Mouse (Mus musculus) midbrain, embryonic 11.5 days (tissue): ENCODE measurements around the gene Dcaf15. TPM values are rescaled to one million over a fixed set of nuclear protein-coding genes. Genes with fewer than 3 reads are reported as not detected.

ENCODE experiments used
- ATAC-seq: fragments of 200-750 bp; cut with Nextera tagmentation; 2 replicates; pipeline ENCODE4 v1.8.0; 2017; ENCODE audit warnings: moderate TSS enrichment, moderate library complexity; ENCODE audit not compliant: low FRiP score
- DNase-seq: peaks from one replicate; pipeline ENCODE4 v3.0.0; 2015; ENCODE audit warnings: low spot score; ENCODE audit errors: missing footprints
- H3K27ac ChIP-seq: fragments of 300-500 bp; sonication (generic); 2 replicates; pipeline ENCODE4 v1.5.1; 2014; ENCODE audit warnings: low read depth, low read length
- H3K27me3 ChIP-seq: fragments of 300-500 bp; sonication (generic); 2 replicates; pipeline ENCODE4 v1.6.1; 2014; ENCODE audit warnings: mild to moderate bottlenecking, low read length, moderate library complexity, mixed read lengths; ENCODE audit not compliant: control insufficient read depth, insufficient read depth
- H3K36me3 ChIP-seq: fragments of 300-500 bp; sonication (generic); 2 replicates; pipeline ENCODE4 v1.6.1; 2014; ENCODE audit warnings: mild to moderate bottlenecking, low read length, moderate library complexity, mixed read lengths; ENCODE audit not compliant: control insufficient read depth, insufficient read depth
- H3K4me1 ChIP-seq: fragments of 300-500 bp; sonication (generic); 2 replicates; pipeline ENCODE4 v1.6.1; 2014; ENCODE audit warnings: low read length; ENCODE audit not compliant: control insufficient read depth, insufficient read depth
- H3K4me2 ChIP-seq: fragments of 300-500 bp; sonication (generic); 2 replicates; pipeline ENCODE4 v1.6.1; 2014; ENCODE audit warnings: mild to moderate bottlenecking, moderate library complexity
- H3K4me3 ChIP-seq: fragments of 300-500 bp; sonication (generic); 2 replicates; pipeline ENCODE4 v1.5.1; 2014; ENCODE audit warnings: low read depth, low read length
- H3K9ac ChIP-seq: fragments of 300-500 bp; sonication (generic); 2 replicates; pipeline ENCODE4 v1.6.1; 2014; ENCODE audit warnings: low read length
- H3K9me3 ChIP-seq: fragments of 300-500 bp; sonication (generic); 2 replicates; pipeline ENCODE4 v1.6.1; 2016; ENCODE audit warnings: low read length; ENCODE audit not compliant: control insufficient read depth
- WGBS: fragments of 180-500 bp; shearing (Covaris S2); extraction: QIAGEN DNeasy Blood & Tissue Kit; methylation state at CpG from one replicate; pipeline ENCODE4 v1.1.7; 2014; 5-methylcytosine and 5-hydroxymethylcytosine counted together
- polyA plus RNA-seq: library from polyadenylated mRNA; unstranded; fragments of >200 nt; fragmentation: Nextera tagmentation; extraction: Ambion mirVana; gene quantifications from 2 replicates; pipeline ENCODE4 v1.2.1, GENCODE M21; 2014

Gene Dcaf15
- polyA plus RNA-seq, 1 experiment from 2014 or later = 14.3 TPM

DNA sequence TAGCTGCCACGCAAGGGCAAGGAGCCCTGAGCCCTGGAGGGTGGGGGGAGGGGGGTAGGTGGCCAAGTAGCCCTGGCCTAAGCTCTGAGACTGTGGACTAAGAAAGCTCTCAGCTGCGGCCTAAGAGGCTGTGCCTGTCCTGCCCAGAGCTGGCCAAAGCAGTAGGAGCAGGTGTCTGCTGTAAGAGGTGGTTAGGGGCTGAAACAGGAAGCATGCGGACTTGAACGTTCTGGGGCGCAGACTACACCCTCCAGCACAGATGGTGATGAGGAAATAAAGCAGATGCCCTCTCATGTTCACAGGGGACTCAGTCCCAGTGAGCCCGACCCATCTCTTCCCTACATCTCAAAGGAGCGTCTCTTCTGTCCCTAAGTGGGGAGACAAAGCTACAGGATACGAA lies 27.7 kb upstream of the Dcaf15 start:
- Histone ChIP-seq H3K36me3 (peaks cover 18% of the 10 kb centered on the region; the same call in 1 of the 2 replicates), H3K4me3 (no peak overlapping the region), H3K9ac (no peak overlapping the region), H3K4me1 (no peaks in the 10 kb centered on the region), H3K4me2 (no peak overlapping the region), H3K9me3 (no peaks in the 10 kb centered on the region), H3K27ac (no peak overlapping the region), H3K27me3 (no peaks in the 10 kb centered on the region)
- WGBS = 88% methylated on average over 8 of the region's 8 CpGs
- ATAC-seq (no peak), DNase-seq (no peak)

DNA sequence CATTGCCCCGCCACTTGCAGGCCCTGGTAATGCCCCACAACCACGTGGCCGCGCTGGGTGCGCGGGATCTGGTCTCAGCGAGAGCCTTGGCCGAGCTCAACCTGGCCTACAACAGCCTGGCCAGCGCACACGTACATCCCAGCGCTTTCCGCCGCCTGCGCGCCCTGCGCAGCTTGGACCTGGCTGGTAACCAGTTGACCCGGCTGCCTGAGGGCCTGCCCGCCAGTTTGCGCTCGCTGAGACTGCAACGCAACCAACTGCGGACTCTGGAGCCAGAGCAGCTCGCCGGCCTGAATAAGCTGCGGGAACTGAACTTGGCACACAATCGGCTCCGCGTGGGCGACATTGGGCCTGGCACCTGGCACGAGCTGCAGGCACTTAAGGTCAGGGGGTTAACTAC lies 26.2 kb upstream of the Dcaf15 start:
- Histone ChIP-seq H3K27me3 (no peaks in the 10 kb centered on the region), H3K9ac (no peak overlapping the region), H3K36me3 (peaks cover 8% of the 10 kb centered on the region; the same call in 1 of the 2 replicates), H3K4me1 (no peaks in the 10 kb centered on the region), H3K9me3 (no peaks in the 10 kb centered on the region), H3K27ac (no peak overlapping the region), H3K4me3 (no peak overlapping the region), H3K4me2 (no peak overlapping the region)
- ATAC-seq = no peak
- DNase-seq = no peak
- 49% methylated on average over 30 of the region's 30 CpGs for WGBS

DNA sequence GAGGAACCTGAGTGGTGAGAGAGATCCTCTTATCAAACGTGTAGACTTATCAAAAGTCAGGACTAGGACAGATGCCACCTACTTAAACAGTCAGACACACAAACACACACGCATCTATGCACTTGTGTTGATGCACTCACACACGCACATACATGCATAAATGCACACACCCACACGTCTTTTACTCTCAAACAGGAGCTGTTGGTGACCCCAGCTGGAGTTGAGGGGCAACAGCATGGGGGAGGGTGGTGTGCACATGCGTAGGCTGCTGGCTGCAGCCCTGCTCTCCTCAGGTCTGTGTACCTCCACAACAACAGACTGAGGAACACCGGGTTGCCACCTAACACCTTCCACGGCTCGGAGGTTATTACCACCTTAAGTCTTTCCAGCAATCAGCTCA lies 23.7 kb upstream of the Dcaf15 start:
- peaks cover 3% of the 10 kb centered on the region; the same call in 1 of the 2 replicates for H3K36me3 ChIP-seq
- no peaks in the 10 kb centered on the region for H3K4me1 ChIP-seq
- no peaks in the 10 kb centered on the region for H3K9me3 ChIP-seq
- H3K4me3 ChIP-seq = no peak overlapping the region
- 74% methylated on average over 8 of the region's 8 CpGs for WGBS
- DNase-seq (no peak), ATAC-seq (no peak)
- no peaks in the 10 kb centered on the region for H3K27me3 ChIP-seq
- no peak overlapping the region for H3K9ac ChIP-seq
- H3K4me2 ChIP-seq = no peak overlapping the region
- H3K27ac ChIP-seq = no peak overlapping the region

DNA sequence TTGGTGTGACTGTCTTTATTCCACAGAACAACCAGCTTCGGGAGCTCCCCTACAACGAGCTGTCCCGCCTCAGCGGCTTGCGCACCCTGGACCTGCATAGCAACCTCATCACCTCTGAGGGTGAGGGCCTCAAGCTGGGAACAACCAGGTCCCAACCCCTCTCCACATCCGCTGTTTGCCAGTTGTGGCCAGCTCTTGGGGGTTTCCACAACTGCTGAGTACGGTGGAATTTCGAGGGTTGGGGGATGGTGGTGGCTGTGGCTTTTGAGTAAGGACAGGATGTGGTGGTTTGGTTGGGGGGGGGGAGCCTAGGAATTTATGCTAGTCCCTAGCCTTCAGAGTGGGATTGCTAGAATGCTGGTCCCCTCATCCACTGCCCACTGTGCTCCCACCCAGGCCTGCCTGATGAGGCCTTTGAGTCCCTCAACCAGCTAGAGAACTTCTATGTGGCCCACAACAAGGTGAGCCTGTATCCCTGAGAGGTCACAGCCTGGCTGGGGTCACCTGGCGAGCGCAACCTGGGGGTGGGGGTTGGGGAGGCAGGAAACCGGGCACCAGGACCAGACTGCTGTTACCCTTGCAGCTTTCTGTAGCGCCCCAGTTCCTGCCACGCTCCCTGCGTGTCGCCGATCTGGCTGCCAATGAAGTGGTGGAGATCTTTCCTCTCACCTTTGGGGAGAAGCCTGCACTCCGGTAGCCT lies 22.8 kb upstream of the Dcaf15 start:
- Histone ChIP-seq H3K9ac (no peak overlapping the region), H3K36me3 (no peaks in the 10 kb centered on the region), H3K27ac (no peak overlapping the region), H3K27me3 (no peaks in the 10 kb centered on the region), H3K4me2 (no peak overlapping the region), H3K4me3 (no peak overlapping the region), H3K4me1 (no peaks in the 10 kb centered on the region), H3K9me3 (no peaks in the 10 kb centered on the region)
- DNase-seq (no peak), ATAC-seq (no peak)
- WGBS = 77% methylated on average over 17 of the region's 17 CpGs

DNA sequence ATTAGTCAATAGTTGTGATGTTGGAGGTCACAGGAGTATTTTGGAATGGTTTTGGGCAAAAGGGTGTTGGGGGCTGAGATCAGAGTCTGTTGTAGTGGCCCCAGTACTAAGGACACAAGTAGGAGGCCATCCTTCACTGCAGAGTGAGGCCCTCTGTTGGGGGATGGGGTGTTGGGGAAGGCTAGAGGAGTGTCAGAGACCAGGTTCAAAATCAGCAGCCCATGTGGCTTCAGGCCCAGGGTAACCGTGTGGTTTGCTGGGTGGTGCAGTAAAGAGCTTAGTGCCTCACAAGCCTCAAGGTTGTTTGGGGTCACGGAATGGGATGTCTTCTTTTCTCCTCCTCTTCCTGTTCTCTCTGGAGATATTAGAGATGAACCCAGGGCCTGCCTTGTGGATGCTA lies 22.2 kb upstream of the Dcaf15 start:
- no peak for ATAC-seq
- H3K4me3 ChIP-seq = no peak overlapping the region
- H3K27me3 ChIP-seq = no peaks in the 10 kb centered on the region
- no peaks in the 10 kb centered on the region for H3K4me1 ChIP-seq
- DNase-seq = no peak
- no peaks in the 10 kb centered on the region for H3K36me3 ChIP-seq
- H3K27ac ChIP-seq = no peak overlapping the region
- no peaks in the 10 kb centered on the region for H3K9me3 ChIP-seq
- no peak overlapping the region for H3K9ac ChIP-seq
- WGBS = 68% methylated on average over 2 of the region's 2 CpGs
- H3K4me2 ChIP-seq = no peak overlapping the region

DNA sequence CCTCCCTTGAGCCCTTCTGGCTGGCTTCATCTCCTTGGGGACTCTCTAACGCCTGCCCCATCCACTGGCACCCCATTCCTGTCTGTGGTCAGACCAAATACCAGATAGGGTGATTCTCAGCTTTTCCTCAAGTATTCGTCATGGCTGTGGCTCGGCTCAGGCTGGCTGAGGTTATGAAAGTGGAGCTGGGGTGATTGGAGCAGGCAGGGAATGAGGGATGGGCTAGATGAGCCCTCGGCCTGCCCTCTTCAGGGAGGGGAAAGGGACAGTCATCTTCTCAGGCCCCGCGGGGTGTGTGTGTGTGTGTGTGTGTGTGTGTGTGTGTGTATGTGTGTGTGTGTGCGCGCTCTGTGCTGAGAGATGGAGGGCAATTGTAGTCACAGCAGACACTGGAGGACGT lies 21.1 kb upstream of the Dcaf15 start, which contains the start of gene Podnl1:
Podnl1 (plus strand) TSS at position 334 of the 400 bp plus-strand sequence.
- Histone ChIP-seq H3K4me2 (no peak within 1 kb of the TSS), H3K27ac (no peak within 1 kb of the TSS), H3K9ac (no peak within 1 kb of the TSS), H3K9me3 (no peaks in the 10 kb centered on the region), H3K4me1 (no peaks in the 10 kb centered on the region), H3K4me3 (no peak within 1 kb of the TSS), H3K36me3 (no peaks in the 10 kb centered on the region), H3K27me3 (no peaks in the 10 kb centered on the region)
- ATAC-seq = no peak
- WGBS = 68% methylated on average over 8 of the region's 9 CpGs
- no peak for DNase-seq

DNA sequence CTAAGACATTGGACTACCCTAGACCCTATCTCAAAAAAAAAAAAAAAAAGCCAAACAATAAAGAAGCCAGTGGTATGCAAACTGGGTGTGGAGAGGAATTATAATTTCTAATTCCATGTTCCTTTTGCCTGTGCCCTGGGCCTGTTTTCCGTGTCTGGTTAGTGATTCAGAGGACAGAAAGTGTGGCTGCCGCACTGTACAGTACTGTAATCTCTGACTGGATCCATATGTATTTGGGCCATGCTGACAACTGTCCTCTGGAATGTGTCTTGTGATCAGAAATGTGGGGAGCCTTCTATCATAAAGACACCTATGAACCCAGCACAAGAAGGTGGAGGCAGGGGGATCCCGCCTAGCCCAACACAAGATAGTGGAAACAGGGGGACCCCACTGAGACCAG lies 17.6 kb upstream of the Dcaf15 start:
- DNase-seq (no peak), ATAC-seq (no peak)
- no peak overlapping the region for H3K4me2 ChIP-seq
- no peak overlapping the region for H3K9ac ChIP-seq
- no peaks in the 10 kb centered on the region for H3K4me1 ChIP-seq
- 83% methylated on average over 3 of the region's 3 CpGs for whole genome bisulfite sequencing
- H3K36me3 ChIP-seq = no peaks in the 10 kb centered on the region
- no peak overlapping the region for H3K4me3 ChIP-seq
- H3K27ac ChIP-seq = no peak overlapping the region
- no peaks in the 10 kb centered on the region for H3K9me3 ChIP-seq
- no peaks in the 10 kb centered on the region for H3K27me3 ChIP-seq

DNA sequence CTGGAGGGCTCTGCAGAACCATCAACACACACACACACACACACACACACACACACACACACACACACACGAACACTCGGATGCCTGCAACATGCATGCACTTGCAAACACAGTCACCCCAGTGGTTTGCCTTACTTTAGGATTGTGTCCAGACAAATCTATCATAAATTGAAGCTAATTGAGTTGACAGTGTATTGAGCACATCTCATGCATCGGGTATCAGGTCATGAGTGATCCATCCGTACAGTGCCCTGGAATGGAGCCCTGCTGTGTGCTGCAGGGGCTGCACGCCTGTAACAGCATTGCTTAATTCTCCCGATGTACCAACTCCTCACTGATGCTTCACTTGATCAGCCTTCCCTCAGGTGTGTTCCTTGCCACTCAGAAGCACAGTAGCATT lies 11.1 kb upstream of the Dcaf15 start:
- peak; percentile 84 for DNase-seq

DNA sequence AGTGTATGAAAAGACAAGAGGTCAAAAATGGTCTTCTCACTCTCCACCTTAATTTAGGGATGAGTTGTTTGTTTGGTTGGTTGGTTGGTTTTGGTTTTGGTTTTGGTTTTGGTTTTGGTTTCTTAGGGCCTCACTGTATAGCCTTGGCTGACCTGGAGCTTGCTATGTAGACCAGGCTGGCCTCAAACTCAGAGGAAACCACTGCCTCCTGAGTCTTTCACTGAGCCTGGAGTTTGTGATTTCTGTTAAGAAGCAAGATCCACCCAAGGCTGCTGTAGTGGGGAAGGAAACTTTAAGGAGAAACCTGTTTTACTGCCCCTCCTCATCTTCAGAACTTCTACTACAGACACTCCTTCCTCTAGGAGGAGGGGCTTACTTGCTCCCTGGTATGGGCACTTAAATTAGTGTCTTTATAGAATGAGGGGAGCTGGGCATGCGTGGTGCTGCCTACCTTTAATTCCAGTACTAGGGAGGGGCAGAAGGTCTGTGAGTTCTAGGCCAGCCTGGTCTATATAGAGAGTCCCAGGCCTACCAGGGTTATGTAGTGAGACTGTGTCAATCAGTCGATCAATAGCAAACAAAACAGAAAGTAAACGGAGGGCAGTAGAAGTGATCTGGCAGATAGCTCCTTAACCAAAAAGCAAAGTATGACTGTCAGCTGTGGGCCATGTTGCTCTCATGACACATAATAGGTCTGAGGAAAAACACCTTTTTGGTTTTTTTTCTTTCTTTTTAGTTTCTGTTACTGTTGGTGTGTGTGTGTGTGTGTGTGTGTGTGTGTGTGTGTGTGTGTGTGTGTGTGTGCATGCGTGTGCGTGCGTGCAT lies 1.9 kb upstream of the Dcaf15 start:
- no peak overlapping the region for H3K9ac ChIP-seq
- H3K27ac ChIP-seq = no peak overlapping the region
- peaks cover 3% of the 10 kb centered on the region; the same call in 1 of the 2 replicates for H3K36me3 ChIP-seq
- H3K27me3 ChIP-seq = no peaks in the 10 kb centered on the region
- 96% methylated on average over 5 of the region's 6 CpGs for WGBS
- no peak for ATAC-seq
- H3K9me3 ChIP-seq = no peaks in the 10 kb centered on the region
- no peak overlapping the region for H3K4me2 ChIP-seq
- peaks cover 16% of the 10 kb centered on the region for H3K4me1 ChIP-seq
- no peak overlapping the region for H3K4me3 ChIP-seq
- no peak for DNase-seq

More for the DNA sequence above, 11.1 kb upstream of the Dcaf15 start:
- no peak for ATAC-seq
- no peaks in the 10 kb centered on the region for H3K4me1 ChIP-seq
- WGBS = 88% methylated on average over 6 of the region's 6 CpGs
- H3K9me3 ChIP-seq = no peaks in the 10 kb centered on the region
- no peak overlapping the region for H3K9ac ChIP-seq
- H3K27me3 ChIP-seq = no peaks in the 10 kb centered on the region
- H3K4me2 ChIP-seq = no peak overlapping the region
- no peak overlapping the region for H3K4me3 ChIP-seq
- no peaks in the 10 kb centered on the region for H3K36me3 ChIP-seq
- no peak overlapping the region for H3K27ac ChIP-seq
